Mouse (Mus musculus) left cerebral cortex, postnatal 4 days (tissue): ENCODE data around the gene Gm17093. TPM values are rescaled to one million over a fixed set of nuclear protein-coding genes. Genes with fewer than 3 reads are reported as not detected.
"Not testable (repeated sequence)": the region's sequence is repeated elsewhere in the genome, so short reads cannot be mapped to it uniquely, and the experiment has no call there.

Experiments used
- DNase-seq: peaks from one replicate; pipeline ENCODE4 v3.0.0-alpha.2; 2022
- intact Hi-C: fragments of 180-260 bp; cut with DNase I; formaldehyde crosslinking; loops from one replicate; pipeline ENCODE4 v1.15.1; 2025
- total RNA-seq, 2 experiments: library from RNA; stranded (reverse); gene quantifications; 2 replicates each; pipeline ENCODE4 v1.2.3; 2021

Gm17093 gene
- total RNA-seq = not detected

GRCm38 (mm10) chr14:44517976-44518375, at the start of gene Gm17093:
TSS of gene Gm17093 (plus strand) at chr14:44518276.
- DNase-seq, intact Hi-C loops: not testable (repeated sequence)

GRCm38 (mm10) chr14:44492163-44492562, 25.9 kb upstream of the Gm17093 start, which contains the start of gene BC061237:
TSS of gene BC061237 (plus strand) at chr14:44492463.
- DNase-seq, intact Hi-C loops: not testable (repeated sequence)

- DNase-seq, intact Hi-C loops: not testable (repeated sequence)
These were observed 29.9 kb downstream of the Gm17093 start for GRCm38 (mm10) chr14:44547961-44548360.

Other genes starting within 250 kb of the Gm17093 start
- gene Gm8220, start 232.7 kb upstream of the Gm17093 start, total RNA-seq = not detected
- not detected for gene Gm5930, start 179.7 kb upstream of the Gm17093 start, total RNA-seq
- gene Gm8229, start 152.9 kb upstream of the Gm17093 start, total RNA-seq = not detected
- not detected for gene Gm3371, start 107.6 kb upstream of the Gm17093 start, total RNA-seq
- not detected for gene Gm8232, start 84.6 kb upstream of the Gm17093 start, total RNA-seq
- gene BC061237, start 25.8 kb upstream of the Gm17093 start, total RNA-seq = not detected
- gene Gm8247, start 64.9 kb downstream of the Gm17093 start, total RNA-seq = not detected
- not detected for gene Gm5624, start 109.7 kb downstream of the Gm17093 start, total RNA-seq
- gene Gm8257, start 188.2 kb downstream of the Gm17093 start, total RNA-seq = not detected
- gene Gm8267, start 232.1 kb downstream of the Gm17093 start, total RNA-seq = not detected